ENCODE assay signal across 7 mouse cellular contexts in genomic region chr9:57653283-57653682, GRCm38 (mm10). TPM values are rescaled to one million over a fixed set of nuclear protein-coding genes. Genes with fewer than 3 reads are reported as not detected.
DNase-seq lines count a peak whose midpoint lies in the region; ATAC-seq and TF ChIP-seq lines count a peak whose summit lies in the region.

TSS of gene Csk (minus strand) at chr9:57653631.

- H3K27ac ChIP-seq in spleen, adult 2 months (ENCODE audit: insufficient read depth, low read length): peak within 1 kb of the TSS; percentile 97
- peak within 1 kb of the TSS; percentile 48 for H3K27ac ChIP-seq in brown adipose tissue, adult 24 weeks (replicated peaks; ENCODE audit: low read depth, low read length)
- H3K27ac ChIP-seq in heart, embryonic 13.5 days (replicated peaks): no peak within 1 kb of the TSS

- H3K4me1 ChIP-seq in spleen, adult 2 months (ENCODE audit: control insufficient read depth, insufficient read depth, insufficient read length): peaks cover 38% of the 10 kb centered on the region
- no peaks in the 10 kb centered on the region for H3K4me1 ChIP-seq in brown adipose tissue, adult 24 weeks (ENCODE audit: control insufficient read depth, insufficient read depth, insufficient read length, low read length)
- peaks cover 10% of the 10 kb centered on the region for H3K4me1 ChIP-seq in heart, embryonic 13.5 days

- ATAC-seq in heart, embryonic 13.5 days (ENCODE audit: extremely low read depth, insufficient number of reproducible peaks, low FRiP score, low TSS enrichment): no peak
- no peak for ATAC-seq in monocyte, adult 5-6 weeks (replicated peaks; ENCODE audit: insufficient number of reproducible peaks, low FRiP score, low TSS enrichment, poor library complexity, severe bottlenecking)

- H3K27me3 ChIP-seq in spleen, adult 2 months (ENCODE audit: control insufficient read depth, insufficient read depth, low read length): no peaks in the 10 kb centered on the region
- H3K27me3 ChIP-seq in heart, embryonic 13.5 days (replicated peaks): peaks cover 32% of the 10 kb centered on the region

- intact Hi-C loops in left cerebral cortex, postnatal 10 days (cut with DNase I): loop anchor here (5.0 to 10.0 kb wide), 2 partner anchors 111 to 342 kb away; no protein-coding TSS in a partner anchor

- H3K4me3 ChIP-seq in spleen, adult 2 months (ENCODE audit: extremely low read depth, insufficient read depth, insufficient read length): peak within 1 kb of the TSS; percentile 46
- H3K4me3 ChIP-seq in brown adipose tissue, adult 24 weeks (ENCODE audit: insufficient read depth, low read depth, low read length): no peak within 1 kb of the TSS
- H3K4me3 ChIP-seq in heart, embryonic 13.5 days: no peak within 1 kb of the TSS

- no peaks in the 10 kb centered on the region for H3K9me3 ChIP-seq in heart, embryonic 13.5 days

- no peak for DNase-seq in spleen, adult 2 months (ENCODE audit: low read depth in 1 of 2, low spot score in 2 of 2)
- no peak for DNase-seq in spleen, postnatal 14 days (ENCODE audit: low spot score in 2 of 2)
- peak in 1 of 2 experiments; percentile 17 for DNase-seq in left cerebral cortex, postnatal 10 days (ENCODE audit: extremely low spot score in 1 of 2, low spot score in 2 of 2)
- no peak for DNase-seq in cerebellum, adult 11 months

- no peak for TF ChIP-seq CTCF in spleen, adult 2 months (IDR thresholded peaks at IDR 0.05; ENCODE audit: extremely low read depth, insufficient read depth, insufficient read length, insufficient replicate concordance)

- H3K9ac ChIP-seq in heart, embryonic 13.5 days: peak within 1 kb of the TSS; percentile 37; the same call in 1 of the 2 replicates

- no peaks in the 10 kb centered on the region for H3K36me3 ChIP-seq in spleen, adult 2 months (ENCODE audit: control insufficient read depth, insufficient read depth, low read length)
- H3K36me3 ChIP-seq in heart, embryonic 13.5 days: no peaks in the 10 kb centered on the region

- no peak for TF ChIP-seq POLR2A in spleen, adult 2 months (IDR thresholded peaks at IDR 0.05; ENCODE audit: low read depth, low read length)

- no peak within 1 kb of the TSS for H3K4me2 ChIP-seq in heart, embryonic 13.5 days

- 65% methylated on average over 5 of the region's 5 CpGs for WGBS in spleen, adult 2 months
- 59% methylated on average over 5 of the region's 5 CpGs for WGBS in heart, embryonic 13.5 days

RNA-seq across cellular contexts. Expression of gene Csk, which starts in this region (rescaled TPM):
- 233 and 265 TPM in 2 replicates for polyA plus RNA-seq in spleen, adult 2 months (2012; rRNA removed)
- polyA plus RNA-seq in brown adipose tissue, adult 24 weeks (2012; ENCODE audit: insufficient read depth, insufficient read length, missing spikeins): 16.3 and 16.8 TPM in 2 replicates
- 16.3 and 17.2 TPM in 2 replicates for polyA plus RNA-seq in heart, embryonic 13.5 days (2015; fragmentation: Nextera tagmentation; extraction: Ambion mirVana)
- 10 to 100 TPM; 64.6 to 66.3 TPM for total RNA-seq in left cerebral cortex, postnatal 10 days (2021)
- total RNA-seq in monocyte, adult 5-6 weeks (2017): 332 to 455 TPM (median 337 TPM) in 3 replicates

Comparison
In these comparisons a context has a peak if more than half of its experiments do, and no peak if none do; other contexts are left out.
1. RNA of gene Csk (polyA plus RNA-seq): 233 to 265 TPM in spleen, adult 2 months; 16.3 to 17.2 TPM in heart, embryonic 13.5 days and 16.3 to 16.8 TPM in brown adipose tissue, adult 24 weeks; every median in the first group is over 10 times any median in the second.